Mouse (Mus musculus): ENCODE data around the gene Tagln.
A peak's percentile ranks its signal among the peaks of the same experiment; 100 is the strongest.

Tagln gene

DNA sequence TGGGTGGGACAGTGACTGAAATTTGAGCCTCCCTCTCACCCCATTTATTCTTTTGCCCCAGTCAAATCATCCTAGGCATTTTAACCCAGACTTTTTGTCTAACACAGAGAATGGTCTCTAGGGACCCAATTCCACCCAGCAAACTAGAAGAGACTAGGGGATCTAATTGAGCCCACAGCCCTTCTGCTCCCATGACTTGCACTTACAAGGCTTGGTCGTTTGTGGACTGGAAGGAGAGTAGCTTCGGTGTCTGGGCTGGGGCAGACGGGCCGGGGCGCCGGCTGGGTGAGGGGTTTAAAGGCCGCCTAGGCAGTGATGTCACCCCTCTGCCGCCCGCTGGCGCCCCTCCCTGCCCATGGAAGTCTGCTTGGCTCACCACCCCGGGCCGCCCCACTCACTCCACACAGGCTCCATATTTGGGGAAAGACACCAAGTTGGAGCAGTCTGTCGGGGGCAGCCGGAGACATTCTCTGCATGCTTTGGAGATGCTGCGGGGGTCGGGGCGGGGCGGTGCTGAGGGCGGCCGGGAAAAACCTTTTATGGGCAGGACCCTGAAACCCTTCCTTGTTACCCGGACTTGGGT, at the start of gene Tagln:
Gene Tagln (minus strand): TSS at position 431 of the 583 bp plus-strand sequence.
- DNase-seq (ENCODE audit: low spot score) = no peak

DNA sequence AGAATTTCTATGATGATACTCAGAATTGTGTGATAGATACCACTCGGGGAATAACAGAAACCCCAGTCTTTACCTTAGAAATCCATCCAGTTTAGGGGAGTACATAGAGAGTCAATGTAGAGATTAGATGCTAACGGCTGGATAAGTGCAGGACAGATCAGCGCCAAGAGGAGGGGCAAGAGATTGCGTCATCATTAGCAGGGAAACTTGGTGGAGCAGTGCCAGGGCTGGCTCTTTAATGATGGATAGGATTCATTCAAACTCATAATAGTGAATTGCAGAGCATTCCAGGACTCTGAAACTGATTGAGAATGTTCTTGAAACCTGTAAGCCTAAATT, 49.3 kb upstream of the Tagln start:
- peak; percentile 38 for DNase-seq (ENCODE audit: low spot score)

DNA sequence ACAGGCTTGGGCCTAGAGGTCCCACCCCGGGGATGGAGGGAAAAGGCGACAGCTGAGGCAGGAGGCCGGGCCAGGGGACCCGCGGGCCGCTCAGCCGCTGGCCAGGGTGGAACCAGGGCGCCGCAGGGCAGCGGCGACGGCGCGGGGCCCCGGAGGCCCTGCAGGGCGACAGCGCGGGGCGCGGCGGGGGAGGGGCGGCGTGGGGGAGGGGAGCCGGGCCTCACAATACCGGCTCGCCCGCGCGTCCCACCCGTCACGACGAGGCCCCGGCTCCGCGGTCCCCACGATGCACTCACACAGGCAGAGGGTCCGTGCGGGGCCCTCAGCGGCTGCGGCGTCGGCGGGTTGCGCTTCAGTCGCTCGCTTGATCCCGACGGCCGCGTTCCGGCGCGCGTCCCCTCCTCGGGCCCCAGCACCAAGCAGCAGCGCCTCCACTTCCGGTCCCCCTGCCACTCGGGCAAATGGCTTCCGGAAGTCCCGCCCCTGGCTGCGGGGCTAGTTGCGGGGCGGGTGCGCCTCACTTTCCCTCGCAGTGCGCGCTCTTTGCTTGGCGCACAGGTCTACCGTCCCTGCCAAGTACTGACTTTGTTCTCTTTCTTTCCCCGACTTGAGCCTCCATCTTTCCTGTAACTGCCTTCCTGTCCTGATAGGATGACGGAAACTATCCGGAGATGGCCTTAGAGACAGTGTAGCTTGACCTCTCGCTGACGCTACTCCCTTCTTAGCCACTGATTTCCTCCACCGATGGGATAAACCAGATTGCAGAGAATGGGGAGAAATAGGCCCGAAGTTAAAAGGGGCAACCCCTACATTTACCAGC, 48.8 kb upstream of the Tagln start:
- peak; percentile 92 for DNase-seq (ENCODE audit: low spot score)

DNA sequence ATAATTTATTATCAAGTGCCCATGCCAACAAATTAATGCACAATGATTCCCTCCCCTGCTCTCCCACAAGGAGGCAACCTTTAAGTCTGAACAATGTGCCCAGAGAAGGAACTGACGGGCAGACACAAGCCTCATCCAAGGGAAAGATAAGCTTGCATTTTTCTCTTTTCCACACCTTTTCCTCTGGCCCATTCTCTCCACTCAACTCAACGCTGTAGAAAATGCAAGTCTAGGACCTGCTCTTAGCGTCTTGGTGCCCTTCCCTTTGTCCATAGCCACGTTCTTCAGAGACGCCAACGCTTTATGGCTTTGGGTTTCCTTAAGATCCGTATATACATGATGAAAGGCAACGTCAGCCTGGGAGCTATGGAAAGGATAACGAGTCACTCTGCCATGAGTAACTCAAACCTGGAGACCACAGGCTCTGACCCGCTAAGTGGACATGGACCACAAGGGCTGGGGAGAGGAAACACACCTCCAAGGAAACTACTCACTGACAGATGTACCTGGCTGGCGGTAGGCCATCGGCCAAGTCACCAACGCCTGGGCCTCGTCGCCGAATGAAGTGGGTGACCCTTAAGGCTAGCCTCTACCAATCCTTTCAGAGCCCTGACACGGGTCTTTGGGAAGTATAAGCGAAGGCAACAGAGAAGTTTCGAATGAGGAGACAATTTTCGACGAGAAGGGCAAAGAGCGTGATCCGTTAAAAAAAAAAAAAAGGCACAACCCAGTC, 48.0 kb upstream of the Tagln start:
- DNase-seq (ENCODE audit: low spot score) = peak; percentile 57

DNA sequence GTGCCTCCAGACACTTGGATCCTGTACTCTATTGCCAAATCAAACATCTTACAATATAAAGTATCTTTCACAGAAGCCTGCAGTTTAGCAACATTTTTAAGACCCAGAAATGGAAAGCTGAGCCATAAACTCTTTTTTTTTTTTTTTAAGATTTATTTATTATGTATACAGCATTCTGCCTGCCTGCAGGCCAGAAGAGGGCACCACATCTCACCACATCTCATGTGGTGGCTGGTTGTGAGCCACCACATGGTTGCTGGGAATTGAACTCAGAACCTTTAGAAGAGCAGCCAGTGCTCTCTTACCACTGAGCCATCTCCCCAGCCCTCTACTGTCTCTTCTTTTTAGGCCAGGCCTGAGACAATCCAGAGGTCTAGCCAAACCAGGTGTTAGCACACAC, 45.5 kb upstream of the Tagln start:
- DNase-seq (ENCODE audit: low spot score) = no peak

DNA sequence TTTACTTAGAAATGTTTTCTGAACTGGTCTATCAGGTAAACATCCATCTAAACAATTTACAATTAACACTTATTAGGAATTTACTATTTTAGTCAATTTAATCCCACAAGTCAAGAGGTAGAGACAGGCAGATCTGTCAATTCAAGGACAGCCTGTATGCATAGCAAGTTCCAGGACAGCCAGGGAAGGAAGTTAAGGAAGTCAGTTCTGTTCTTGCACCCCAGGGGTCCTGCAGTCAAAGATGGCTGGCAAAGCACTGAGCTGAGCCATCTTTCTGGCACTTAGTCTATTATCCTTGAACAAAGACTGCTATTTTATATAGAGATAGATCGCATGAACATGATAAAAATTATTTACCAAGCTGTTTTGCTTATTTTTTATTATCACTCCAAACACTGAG, 44.8 kb upstream of the Tagln start:
- no peak for DNase-seq (ENCODE audit: low spot score)

DNA sequence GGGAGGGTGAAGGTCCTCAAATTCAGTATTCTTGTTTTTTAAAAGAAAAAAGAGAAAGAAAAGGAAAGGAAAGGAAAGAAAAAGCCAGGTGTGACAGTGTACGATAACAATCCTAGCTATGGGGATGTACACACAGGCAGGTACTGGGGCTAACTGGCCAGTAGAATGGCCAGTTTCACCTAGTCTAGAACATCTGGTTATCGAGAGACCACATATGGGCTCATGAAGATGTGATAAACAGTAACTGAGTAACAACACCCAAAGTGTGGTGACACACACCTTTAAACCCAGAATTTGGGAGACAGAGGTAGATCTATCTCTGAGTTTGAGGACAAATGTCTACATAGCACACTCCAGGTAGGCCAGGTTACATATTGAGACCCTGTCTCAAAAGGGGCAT, 43.9 kb upstream of the Tagln start:
- no peak for DNase-seq (ENCODE audit: low spot score)

DNA sequence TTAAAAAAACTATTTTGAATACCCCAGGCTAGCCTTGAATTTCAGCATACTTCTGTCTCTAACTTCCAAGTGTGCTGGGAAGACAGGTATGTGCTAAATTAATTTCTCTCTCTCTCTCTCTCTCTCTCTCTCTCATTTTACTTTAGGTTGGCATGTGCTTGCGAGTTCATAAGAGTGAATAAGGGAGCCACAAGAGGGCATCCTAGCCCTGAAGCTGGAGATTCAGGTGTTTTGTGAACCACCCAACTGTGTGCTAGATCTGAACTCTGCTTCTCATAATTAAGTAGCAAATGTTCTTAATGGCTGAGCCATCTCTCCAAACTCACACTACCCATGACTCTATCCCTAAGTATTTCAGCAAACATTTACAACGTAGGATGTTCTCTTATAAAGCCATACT, 41.0 kb upstream of the Tagln start:
- no peak for DNase-seq (ENCODE audit: low spot score)

DNA sequence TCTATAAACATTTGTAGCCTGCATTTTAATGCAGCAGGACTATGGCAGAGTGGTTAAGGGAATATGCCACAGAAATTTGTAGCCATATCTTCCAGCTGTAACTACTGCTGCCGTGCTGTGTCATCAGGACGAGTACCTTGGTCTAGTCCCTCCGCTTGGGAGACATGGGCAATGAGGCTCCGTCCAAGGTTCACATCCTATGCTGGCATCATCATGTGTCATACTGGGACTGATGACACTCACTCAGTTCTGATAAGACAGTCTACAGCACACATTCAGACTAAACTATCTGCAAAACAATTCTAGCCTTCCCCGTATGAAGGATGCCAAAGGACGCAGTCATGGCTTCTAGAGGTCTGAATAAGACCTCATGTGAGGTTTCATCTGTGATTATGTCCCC, 27.7 kb upstream of the Tagln start:
- DNase-seq (ENCODE audit: low spot score) = no peak

DNA sequence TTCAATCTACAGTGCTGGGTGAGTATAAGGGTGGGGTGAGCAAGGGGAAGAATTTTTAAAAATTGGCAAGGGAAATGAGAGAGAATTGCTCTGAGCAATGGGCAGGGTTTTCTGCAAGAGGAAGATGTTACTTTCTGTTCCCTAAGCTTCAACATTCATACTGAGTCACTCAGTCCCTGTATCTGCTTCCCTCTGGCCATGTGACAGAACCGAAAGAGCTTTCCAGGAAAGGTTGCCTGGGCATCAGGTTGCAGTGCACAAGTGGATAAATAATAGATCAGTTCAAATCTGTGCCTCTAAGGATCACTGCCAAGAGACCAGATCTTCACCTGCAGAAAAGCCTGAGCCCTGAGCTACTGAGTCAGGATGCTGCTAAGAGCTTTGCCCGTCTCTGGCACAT, 26.0 kb upstream of the Tagln start:
- DNase-seq (ENCODE audit: low spot score) = no peak

DNA sequence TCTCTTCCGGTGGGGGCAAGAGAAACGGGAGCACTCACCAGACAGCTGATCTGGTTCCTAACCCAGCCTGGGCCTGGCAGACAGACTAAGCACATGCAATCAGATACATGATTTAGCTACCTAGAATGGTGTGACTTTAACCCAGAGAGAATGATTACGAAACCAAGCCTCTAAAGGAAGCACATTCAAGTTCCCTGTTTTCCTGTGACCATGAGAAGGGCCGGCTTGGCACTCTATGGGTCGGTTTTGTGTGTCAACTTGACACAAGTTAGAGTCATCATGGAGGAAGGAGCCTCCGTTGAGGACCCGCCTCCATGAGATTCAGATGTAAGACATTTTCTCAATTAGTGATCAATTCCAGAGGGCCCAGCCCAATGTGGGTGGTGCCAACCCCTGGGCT, 23.8 kb upstream of the Tagln start:
- no peak for DNase-seq (ENCODE audit: low spot score)

DNA sequence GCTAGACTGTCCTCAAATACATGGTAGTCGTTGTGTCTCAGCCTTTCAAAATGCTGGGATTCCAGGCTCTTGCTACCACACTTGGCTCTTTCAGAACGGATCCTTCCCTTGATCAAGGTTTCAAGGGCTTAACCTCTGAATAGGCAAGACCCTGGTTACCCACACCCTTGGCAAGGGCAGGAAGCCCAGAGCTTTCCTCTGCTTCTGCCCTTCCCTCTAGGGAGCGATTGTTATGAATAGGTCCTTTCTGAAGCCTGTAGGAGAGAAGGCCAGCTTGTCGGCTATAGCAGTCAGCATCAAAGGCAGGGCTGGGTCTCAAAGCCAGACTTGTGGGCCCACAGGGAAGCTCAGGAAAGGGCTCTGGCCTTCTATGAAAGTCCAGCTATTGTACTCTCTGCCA, 23.0 kb upstream of the Tagln start:
- DNase-seq (ENCODE audit: low spot score) = no peak

DNA sequence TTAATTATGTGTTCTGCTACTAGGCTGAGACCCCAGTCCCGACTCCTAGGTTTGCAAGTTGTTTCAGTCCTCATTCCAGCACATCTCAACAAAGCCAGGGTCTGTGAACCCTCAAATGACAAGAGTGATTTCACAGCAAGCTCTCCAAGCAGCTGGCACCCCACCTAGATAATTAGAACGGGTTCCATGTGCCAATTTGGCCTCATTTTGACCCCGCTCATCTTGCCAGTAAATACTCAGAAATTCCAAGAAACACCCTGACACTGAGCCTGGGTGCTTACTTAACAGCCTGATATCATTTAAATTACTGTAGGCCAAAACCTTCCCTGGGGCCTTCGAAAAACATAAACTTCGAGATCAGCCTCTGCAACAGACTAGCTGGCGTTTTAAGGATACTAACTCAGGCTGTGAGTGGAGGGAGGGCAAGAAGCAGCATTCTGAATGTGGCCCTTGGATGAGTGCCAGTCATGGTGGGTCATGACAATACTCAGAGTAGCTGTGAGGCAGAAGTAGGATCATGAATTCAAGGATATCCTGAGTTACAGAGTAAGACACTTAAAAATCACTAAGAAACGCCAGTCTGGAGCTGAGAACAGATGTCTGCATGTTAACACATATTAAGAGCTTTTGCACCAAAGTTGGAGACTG, 22.3 kb upstream of the Tagln start:
- DNase-seq (ENCODE audit: low spot score) = no peak

DNA sequence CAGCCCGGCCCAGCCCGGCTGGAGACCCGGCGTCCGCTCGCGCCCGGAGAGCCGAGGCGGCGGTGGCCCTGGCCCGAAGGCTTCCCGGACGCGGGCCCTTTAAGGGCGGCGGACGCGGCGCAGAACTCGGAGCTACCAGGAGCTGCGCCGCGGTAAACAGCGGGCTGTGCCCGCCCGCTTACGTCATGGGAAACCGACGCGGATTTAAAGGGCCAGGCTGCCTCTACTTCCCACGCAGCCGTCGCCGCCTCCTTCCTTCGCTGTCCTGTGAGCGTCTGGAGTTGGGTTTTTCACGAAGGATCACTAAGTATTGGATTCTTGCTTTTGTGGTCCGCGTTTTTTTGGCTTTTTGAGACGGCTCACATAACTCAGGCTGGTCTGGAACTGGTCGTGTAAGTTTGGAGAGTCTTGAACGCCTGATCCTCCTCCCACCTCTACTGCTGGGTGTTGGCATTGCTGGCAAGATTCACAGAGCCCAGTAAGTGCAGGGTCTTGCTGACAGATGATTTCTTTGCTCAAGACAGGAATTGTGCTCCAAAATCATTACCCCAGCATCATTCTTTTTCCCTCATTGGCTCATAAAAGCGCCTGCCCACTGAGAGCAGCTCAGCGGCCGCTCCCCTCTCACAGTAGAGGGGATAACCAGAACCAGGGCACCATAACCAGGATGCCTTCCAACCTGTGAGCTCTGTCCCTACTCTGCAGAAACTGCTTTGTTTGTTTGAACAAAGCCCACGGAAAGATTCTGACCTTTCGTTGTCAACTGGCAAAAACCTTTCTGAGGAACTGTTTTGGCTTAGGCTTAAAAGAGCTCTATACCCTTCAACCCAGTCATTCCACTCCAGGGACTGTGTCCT, 19.5 kb upstream of the Tagln start, which contains the start of gene Sidt2:
Gene Sidt2 (minus strand): TSS at position 152 of the 857 bp plus-strand sequence.
- DNase-seq (ENCODE audit: low spot score) = peak; percentile 88

DNA sequence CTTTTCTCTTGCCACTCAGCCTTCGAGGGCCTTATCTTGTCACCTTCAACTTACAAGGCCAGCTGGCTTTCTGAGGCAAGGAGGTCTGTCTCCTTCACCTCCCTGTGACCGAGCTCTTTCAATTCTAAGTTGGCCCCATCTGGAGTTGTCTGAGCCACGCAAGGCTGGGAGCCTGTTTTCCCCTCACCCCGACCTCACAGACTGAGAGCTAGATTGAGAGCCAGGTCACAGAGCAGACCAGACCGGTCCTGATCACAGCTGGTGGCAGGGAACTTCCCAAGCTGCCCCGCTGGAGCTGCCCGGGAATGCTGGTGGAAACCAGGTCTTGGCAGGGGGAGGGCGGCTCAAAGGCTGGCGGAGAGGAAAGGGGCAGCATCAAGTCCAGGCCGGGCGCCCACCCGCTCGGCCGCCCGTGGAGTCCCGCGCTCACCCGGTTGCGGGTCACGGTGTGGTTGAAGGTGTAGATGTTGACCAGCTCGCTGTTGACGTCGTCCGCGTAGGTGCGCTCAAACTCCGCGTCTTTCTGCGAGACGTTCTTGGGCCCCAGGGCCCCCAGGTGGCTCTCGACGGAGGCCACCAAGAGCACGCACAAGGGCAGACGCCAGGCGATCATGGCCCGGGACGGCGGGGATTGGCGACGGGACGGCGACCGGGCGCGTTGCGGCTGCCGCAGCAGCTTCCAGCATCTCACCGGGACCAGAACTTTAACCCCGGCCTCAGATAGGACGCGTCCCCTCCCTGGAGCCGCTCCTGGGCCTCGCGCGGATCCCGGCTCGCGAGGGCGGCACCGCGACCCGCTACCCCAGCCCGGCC, 18.6 kb upstream of the Tagln start:
- peak; percentile 60 for DNase-seq (ENCODE audit: low spot score)

DNA sequence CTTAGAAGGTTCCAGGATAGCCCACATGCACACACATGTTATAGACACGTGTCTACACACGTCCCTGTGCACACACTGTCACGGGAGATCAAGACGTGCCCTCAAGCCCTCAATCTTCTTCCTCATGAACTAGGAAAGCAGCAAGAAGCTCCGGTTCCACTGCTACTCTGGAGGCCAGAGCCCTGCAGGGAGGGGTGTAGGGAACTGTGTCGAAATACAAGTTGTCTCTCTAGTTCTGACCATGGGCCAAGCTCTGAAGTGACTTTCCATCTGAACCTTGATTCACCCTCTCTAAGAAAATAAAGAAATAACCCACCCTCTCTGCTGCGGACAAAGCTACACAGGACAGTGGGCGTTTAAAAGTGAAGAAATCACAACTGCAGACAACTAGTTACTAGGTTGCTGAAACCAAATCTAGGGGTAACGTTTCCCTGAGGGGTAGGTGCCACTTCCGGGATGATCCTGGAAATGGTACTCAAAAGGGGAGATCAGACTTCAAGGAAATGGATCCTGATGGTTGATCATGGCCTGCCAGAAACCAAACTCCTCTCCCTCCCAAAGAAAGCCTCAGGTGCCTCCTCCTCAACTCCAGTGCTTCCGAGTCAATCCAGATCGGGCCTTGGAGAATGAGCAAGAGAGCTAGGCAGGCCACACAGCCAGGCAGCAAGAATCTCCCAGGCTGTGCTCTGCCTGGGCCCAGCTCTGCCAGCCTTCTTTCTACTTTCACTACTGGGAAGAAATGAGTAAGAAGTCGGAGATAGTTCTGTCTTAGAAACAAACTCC, 17.8 kb upstream of the Tagln start:
- no peak for DNase-seq (ENCODE audit: low spot score)

DNA sequence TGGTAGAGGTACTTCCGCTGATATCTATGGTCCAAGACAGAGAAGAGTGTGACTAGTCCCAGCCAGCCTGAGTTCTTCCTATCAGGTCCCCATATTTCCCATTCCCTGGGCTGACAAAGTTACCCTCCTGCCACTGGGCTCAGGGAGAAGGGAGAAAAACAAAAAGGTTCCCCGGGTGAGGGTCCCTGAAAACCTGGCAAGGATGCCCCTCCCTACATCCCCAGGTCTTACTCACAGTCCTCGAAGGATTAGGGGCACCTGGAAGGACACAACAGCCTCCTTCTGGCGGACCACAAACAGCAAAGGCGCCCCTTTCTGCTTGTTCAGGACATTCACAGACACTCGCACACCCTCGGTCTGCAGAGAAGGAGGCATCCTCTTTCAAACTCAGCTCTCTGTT, 17.0 kb upstream of the Tagln start:
- no peak for DNase-seq (ENCODE audit: low spot score)

DNA sequence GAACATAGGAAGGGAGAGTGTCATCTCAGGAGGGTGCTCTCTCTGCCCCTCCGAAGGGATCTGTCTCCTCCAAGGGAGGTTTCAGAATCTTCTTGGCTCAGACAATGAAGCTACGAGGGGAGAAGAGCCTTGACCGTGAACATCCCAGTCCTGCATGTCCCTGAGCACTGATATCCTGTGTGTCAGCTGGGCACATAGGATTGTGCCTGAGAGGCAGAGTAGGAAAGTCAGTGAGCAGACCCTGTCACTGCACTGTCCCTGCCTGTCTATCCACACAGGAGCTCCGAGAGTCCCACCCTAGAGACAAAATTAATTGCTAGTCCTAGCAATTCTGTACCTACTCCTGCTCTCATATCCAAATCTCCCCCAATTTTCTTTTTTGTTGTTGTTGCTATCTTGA, 16.2 kb upstream of the Tagln start:
- no peak for DNase-seq (ENCODE audit: low spot score)

DNA sequence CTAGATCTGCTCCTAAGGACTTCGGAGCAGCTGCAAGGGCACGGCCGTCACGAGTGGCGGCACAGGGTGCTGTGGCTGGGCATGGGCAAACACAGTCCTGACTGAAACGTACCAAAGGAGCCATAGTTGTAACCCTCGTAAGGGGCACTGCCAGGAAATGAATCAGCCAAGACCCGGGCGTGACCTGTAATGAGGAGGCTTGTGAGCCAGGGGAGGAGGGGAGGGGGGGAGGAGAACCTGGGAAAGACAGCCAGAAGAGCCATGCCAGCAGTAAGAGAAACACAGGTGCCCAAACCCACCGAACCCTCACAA, 11.0 kb upstream of the Tagln start:
- no peak for DNase-seq (ENCODE audit: low spot score)

DNA sequence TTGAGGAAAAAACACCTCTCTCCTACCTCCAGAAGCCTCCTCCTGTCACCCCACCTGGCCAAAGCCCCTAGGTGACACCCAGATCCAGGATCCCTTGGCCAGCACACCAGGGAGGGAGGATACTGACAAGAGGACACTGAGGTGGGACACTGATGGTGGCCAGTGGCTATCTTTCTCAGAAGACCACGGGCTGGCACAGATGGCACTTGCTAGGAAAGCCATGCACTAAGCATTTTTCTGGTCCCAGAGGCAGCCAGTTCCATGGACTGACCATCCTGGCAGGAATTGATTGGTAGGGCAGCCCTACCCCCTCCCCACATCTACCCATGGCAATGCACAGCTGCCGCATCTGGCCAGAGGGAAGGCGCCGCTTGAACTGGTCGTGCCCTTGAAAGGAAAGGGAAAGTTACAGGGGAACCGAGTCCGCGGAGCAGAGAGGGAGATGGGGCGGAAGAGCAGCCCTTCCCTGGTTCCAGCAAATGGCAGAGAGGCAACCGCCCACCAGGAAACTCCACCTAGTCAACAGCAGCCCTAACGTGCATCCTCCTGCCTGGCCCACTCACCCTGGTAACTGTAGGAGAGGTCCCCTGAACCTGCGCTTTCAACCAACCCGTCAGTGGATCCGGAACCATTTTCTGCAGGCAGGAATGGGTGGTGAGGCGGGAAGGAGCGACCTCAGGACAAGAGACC, 10.5 kb upstream of the Tagln start:
- DNase-seq (ENCODE audit: low spot score) = no peak
